Mouse (Mus musculus): ENCODE results near the gene Gimap8. TPM values are rescaled to one million over a fixed set of nuclear protein-coding genes. Genes with fewer than 3 reads are reported as not detected.
"Not testable (repeated sequence)": the region's sequence is repeated elsewhere in the genome, so short reads cannot be mapped to it uniquely, and the experiment has no call there.

Gene Gimap8
- polyA plus RNA-seq (2016; fragmentation: Nextera tagmentation; extraction: Ambion mirVana), result 0.90 and 1.2 TPM in 2 replicates

DNA sequence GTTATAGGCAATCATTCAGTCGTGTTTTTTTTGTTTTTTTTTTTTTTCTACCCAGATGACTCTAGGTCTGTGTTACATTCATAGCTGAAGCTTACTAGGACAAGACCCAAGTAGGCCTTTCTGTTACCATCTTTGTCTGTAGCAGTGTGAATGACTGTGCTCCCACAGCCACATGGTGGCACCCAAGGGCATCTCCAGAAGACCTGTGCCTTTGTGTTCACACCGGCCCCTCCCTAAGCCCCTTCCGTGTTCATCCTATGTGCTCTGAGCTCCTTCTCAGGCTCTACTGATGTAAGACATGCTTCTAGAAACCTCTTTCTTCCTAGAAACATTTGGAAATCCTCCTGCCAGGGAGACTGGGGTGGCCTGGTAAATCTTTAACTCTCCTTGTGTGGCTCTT lies at the start of gene Gimap8:
Gene Gimap8 (plus strand): TSS at position 240 of the 400 bp plus-strand sequence.
- no peak within 1 kb of the TSS for H3K27ac ChIP-seq (ENCODE audit: poor library complexity, severe bottlenecking)

DNA sequence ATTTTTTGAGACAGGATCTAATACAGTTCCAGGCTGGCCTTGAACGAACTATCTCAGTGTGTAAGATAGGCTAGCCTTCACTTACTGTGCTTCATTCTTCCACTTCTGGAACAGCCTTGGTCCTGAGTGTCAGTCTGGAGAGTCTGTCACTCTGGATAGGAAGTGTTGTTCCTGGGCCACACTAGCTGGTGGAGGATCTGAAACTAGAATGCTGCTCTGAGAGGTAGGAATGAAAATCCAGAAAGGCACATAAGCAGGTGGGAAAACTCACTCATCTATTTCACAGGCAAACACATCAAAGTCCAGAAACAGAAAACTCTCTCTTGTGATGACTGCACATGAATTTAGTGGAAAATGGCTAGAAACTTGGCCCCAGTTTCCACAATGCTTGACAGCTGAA lies 46.4 kb upstream of the Gimap8 start:
- H3K36me3 ChIP-seq, result peaks cover 50% of the 10 kb centered on the region
- peaks cover 25% of the 10 kb centered on the region for H3K9me3 ChIP-seq (replicated peaks)
- no peak overlapping the region for H3K4me2 ChIP-seq
- WGBS, result 82% methylated on average over 1 of the region's 1 CpGs
- no peaks in the 10 kb centered on the region for H3K27me3 ChIP-seq (replicated peaks)
- H3K4me1 ChIP-seq (replicated peaks), result peaks cover 15% of the 10 kb centered on the region
- H3K9ac ChIP-seq, result 0 out of 2 replicates have a peak overlapping the region, but pooled peaks have one; percentile 79
- H3K27ac ChIP-seq (ENCODE audit: poor library complexity, severe bottlenecking), result no peak overlapping the region
- no peak for ATAC-seq (ENCODE audit: insufficient number of reproducible peaks, low FRiP score)
- H3K4me3 ChIP-seq, result no peak overlapping the region

More for the DNA sequence above, at the start of gene Gimap8:
- ATAC-seq (ENCODE audit: insufficient number of reproducible peaks, low FRiP score), result no peak; the same call in 1 of the 2 replicates
- Histone ChIP-seq H3K4me3 (no peak within 1 kb of the TSS), H3K9me3 (replicated peaks) (no peaks in the 10 kb centered on the region), H3K36me3 (no peaks in the 10 kb centered on the region), H3K4me2 (no peak within 1 kb of the TSS), H3K27me3 (replicated peaks) (no peaks in the 10 kb centered on the region), H3K9ac (no peak within 1 kb of the TSS), H3K4me1 (replicated peaks) (peaks cover 3% of the 10 kb centered on the region; the same call in 1 of the 2 replicates)
- 36% methylated on average over 3 of the region's 3 CpGs for WGBS

- peaks cover 13% of the 10 kb centered on the region for H3K4me1 ChIP-seq (replicated peaks)
- peak within 1 kb of the TSS; percentile 71 for H3K4me3 ChIP-seq
- H3K36me3 ChIP-seq, result peaks cover 41% of the 10 kb centered on the region
- H3K4me2 ChIP-seq, result peak within 1 kb of the TSS; percentile 85
- WGBS, result 4% methylated on average over 42 of the region's 42 CpGs
- peak within 1 kb of the TSS; percentile 86 for H3K9ac ChIP-seq
- peaks cover 20% of the 10 kb centered on the region for H3K9me3 ChIP-seq (replicated peaks)
- peak within 1 kb of the TSS; percentile 74 for H3K27ac ChIP-seq (ENCODE audit: poor library complexity, severe bottlenecking)
- peak; percentile 99 for ATAC-seq (ENCODE audit: insufficient number of reproducible peaks, low FRiP score)
- no peaks in the 10 kb centered on the region for H3K27me3 ChIP-seq (replicated peaks)
These were observed 45.6 kb upstream of the Gimap8 start, which contains the start of gene Zfp775 for GRCm38 (mm10) chr6:48601271-48602079. TSS of gene Zfp775 (plus strand) at chr6:48602063.

DNA sequence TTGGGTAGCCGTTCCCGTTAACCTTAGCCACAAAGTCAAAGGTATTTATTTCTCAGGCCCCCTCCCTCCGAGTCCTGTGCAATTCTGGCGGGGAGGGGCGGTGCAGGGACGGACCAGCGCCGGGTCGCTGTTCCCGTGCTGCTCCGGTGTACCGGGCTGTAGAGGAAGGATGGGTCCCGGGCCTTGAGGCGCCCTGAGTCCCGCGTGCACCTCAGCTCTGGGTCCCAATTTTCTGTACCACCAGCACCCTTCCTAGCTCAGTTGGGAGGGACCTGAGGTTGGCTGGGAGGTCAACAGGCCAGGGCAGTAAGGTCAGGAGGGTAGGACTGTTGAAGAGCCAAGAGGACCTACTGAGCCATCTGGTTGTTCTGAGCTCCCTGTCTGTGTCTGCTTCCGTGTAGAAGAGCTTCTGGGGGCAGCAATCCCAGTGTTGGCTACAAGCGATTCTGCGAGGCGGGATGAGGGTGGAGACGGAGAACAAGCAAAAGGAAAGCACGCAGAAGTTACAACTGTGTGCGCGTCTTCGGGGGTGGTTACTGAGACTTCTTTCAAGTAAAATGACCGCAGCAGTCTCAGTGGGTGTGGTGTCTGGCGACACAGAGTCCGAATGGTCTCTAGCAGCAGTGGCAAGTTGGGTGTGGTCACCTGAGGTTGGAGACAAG lies 44.8 kb upstream of the Gimap8 start:
- under 1% methylated on average over 28 of the region's 28 CpGs for WGBS
- Histone ChIP-seq H3K9ac (peak overlapping the region; percentile 86), H3K27me3 (replicated peaks) (no peaks in the 10 kb centered on the region), H3K4me1 (replicated peaks) (peaks cover 13% of the 10 kb centered on the region), H3K27ac (ENCODE audit: poor library complexity, severe bottlenecking) (peak overlapping the region; percentile 74), H3K36me3 (peaks cover 34% of the 10 kb centered on the region), H3K9me3 (replicated peaks) (peaks cover 12% of the 10 kb centered on the region), H3K4me3 (peak overlapping the region; percentile 71), H3K4me2 (peak overlapping the region; percentile 85)
- ATAC-seq (ENCODE audit: insufficient number of reproducible peaks, low FRiP score), result peak; percentile 74

- peaks cover 3% of the 10 kb centered on the region; the same call in 1 of the 2 replicates for H3K36me3 ChIP-seq
- H3K4me2 ChIP-seq, result no peak overlapping the region
- peaks cover 9% of the 10 kb centered on the region for H3K4me1 ChIP-seq (replicated peaks)
- H3K9ac ChIP-seq, result no peak overlapping the region
- no peaks in the 10 kb centered on the region for H3K27me3 ChIP-seq (replicated peaks)
- H3K9me3 ChIP-seq (replicated peaks), result no peaks in the 10 kb centered on the region
- H3K27ac ChIP-seq (ENCODE audit: poor library complexity, severe bottlenecking), result no peak overlapping the region
- 73% methylated on average over 2 of the region's 2 CpGs for WGBS
- H3K4me3 ChIP-seq, result no peak overlapping the region
- no peak for ATAC-seq (ENCODE audit: insufficient number of reproducible peaks, low FRiP score)
These were observed 38.9 kb upstream of the Gimap8 start for GRCm38 (mm10) chr6:48608124-48608523.

DNA sequence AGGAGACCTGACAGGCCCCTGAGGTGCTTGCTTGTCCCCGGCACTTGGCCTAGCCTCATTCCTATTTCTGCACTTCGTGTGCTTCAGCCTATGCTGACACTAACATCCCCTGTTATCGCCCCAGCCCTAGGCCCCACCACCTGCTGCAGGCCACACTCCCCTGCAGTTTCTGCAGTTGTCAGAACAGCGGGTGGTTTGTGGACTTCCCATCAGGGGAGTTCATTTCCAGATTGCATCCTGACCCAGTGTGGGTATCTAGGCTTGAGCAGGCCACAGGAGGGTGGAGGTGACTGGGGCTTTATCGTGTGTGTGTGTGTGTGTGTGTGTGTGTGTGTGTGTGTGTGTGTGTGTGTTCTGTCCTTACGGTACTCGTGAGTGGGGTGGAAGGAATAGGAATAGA lies 37.5 kb upstream of the Gimap8 start:
- ATAC-seq (ENCODE audit: insufficient number of reproducible peaks, low FRiP score), result no peak
- Histone ChIP-seq H3K4me2 (no peak overlapping the region), H3K27me3 (replicated peaks) (no peaks in the 10 kb centered on the region), H3K9me3 (replicated peaks) (no peaks in the 10 kb centered on the region), H3K36me3 (peaks cover 12% of the 10 kb centered on the region), H3K9ac (peak overlapping the region; percentile 50), H3K27ac (ENCODE audit: poor library complexity, severe bottlenecking) (no peak overlapping the region), H3K4me3 (no peak overlapping the region), H3K4me1 (replicated peaks) (peaks cover 12% of the 10 kb centered on the region)
- 38% methylated on average over 7 of the region's 7 CpGs for WGBS

DNA sequence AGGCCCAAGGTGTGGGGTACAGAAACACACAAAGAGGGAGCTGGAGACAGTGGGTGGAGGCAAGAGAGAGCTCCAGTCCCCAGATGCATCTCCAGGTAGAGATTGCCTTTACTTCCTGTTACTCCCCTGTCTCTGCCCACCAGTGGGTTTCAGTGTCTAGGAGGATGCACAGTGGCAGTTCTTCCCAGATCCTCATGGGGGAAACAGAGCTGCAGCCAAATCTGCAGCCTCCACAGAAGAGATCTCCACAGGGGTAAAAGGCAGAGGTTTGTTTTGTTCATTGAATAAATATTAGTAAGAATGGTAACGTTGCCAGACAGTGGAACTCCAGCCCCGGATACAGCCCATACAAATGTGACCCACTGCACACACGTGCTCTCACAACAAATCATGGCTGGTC lies 36.4 kb upstream of the Gimap8 start:
- Histone ChIP-seq H3K27me3 (replicated peaks) (no peaks in the 10 kb centered on the region), H3K27ac (ENCODE audit: poor library complexity, severe bottlenecking) (no peak overlapping the region), H3K4me2 (no peak overlapping the region), H3K36me3 (peaks cover 17% of the 10 kb centered on the region), H3K9ac (no peak overlapping the region), H3K9me3 (replicated peaks) (no peaks in the 10 kb centered on the region), H3K4me3 (no peak overlapping the region), H3K4me1 (replicated peaks) (peaks cover 12% of the 10 kb centered on the region)
- WGBS, result 74% methylated on average over 3 of the region's 3 CpGs
- ATAC-seq (ENCODE audit: insufficient number of reproducible peaks, low FRiP score), result no peak

DNA sequence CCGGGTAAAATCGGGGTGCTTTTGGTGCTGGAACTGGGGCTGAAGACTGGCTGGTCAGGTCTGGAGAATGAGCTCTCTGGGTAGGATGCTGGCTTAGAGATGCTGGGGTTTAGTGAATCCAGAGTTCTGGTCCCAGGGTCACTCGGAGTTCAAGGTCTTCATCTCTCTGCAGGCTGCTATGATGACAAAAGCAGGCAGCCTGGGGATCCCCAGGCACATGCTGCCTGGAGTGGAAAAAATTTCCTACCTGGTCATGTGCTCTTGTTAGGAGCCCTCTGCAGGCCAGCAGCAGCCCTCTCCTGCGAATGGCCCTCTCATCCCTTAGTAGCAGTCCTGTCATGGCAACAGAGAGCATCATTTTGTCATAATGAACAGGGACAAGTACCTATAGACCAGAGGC lies 33.6 kb upstream of the Gimap8 start:
- no peaks in the 10 kb centered on the region for H3K9me3 ChIP-seq (replicated peaks)
- H3K9ac ChIP-seq, result no peak overlapping the region
- no peak overlapping the region for H3K4me2 ChIP-seq
- no peak for ATAC-seq (ENCODE audit: insufficient number of reproducible peaks, low FRiP score)
- peaks cover 12% of the 10 kb centered on the region for H3K4me1 ChIP-seq (replicated peaks)
- no peak overlapping the region for H3K27ac ChIP-seq (ENCODE audit: poor library complexity, severe bottlenecking)
- H3K27me3 ChIP-seq (replicated peaks), result no peaks in the 10 kb centered on the region
- no peak overlapping the region for H3K4me3 ChIP-seq
- WGBS, result 75% methylated on average over 4 of the region's 4 CpGs
- H3K36me3 ChIP-seq, result peaks cover 20% of the 10 kb centered on the region

GRCm38 (mm10) chr6:48614756-48615155 lies 32.3 kb upstream of the Gimap8 start:
- no peaks in the 10 kb centered on the region for H3K9me3 ChIP-seq (replicated peaks)
- H3K4me3 ChIP-seq, result no peak overlapping the region
- H3K4me2 ChIP-seq, result no peak overlapping the region
- no peaks in the 10 kb centered on the region for H3K27me3 ChIP-seq (replicated peaks)
- H3K4me1 ChIP-seq (replicated peaks), result 0 out of 2 replicates have a peak, but pooled peaks cover 3% of the 10 kb centered on the region
- H3K9ac ChIP-seq, result no peak overlapping the region
- peaks cover 30% of the 10 kb centered on the region for H3K36me3 ChIP-seq
- H3K27ac ChIP-seq (ENCODE audit: poor library complexity, severe bottlenecking), result no peak overlapping the region
- ATAC-seq (ENCODE audit: insufficient number of reproducible peaks, low FRiP score), result no peak
- WGBS, result 88% methylated on average over 5 of the region's 5 CpGs

DNA sequence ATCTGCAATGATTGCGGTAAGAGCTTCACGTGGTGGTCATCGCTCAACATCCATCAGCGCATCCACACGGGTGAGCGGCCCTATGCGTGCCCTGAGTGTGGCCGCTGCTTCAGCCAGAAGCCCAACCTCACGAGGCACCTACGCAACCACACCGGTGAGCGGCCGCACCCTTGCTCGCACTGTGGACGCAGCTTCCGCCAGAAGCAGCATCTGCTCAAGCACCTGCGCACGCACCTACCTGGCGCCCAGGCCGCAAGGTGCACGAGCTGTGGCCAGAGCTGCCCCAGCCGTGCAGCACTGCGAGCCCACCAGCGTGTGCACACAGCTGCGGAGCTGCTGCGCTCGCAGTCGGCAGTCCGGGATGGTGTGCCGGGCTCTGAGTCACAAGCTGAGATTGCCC lies 27.0 kb upstream of the Gimap8 start:
- H3K4me3 ChIP-seq, result no peak overlapping the region
- no peak overlapping the region for H3K9ac ChIP-seq
- H3K4me1 ChIP-seq (replicated peaks), result no peaks in the 10 kb centered on the region
- peaks cover 35% of the 10 kb centered on the region for H3K36me3 ChIP-seq
- H3K27me3 ChIP-seq (replicated peaks), result no peaks in the 10 kb centered on the region
- 89% methylated on average over 30 of the region's 30 CpGs for WGBS
- no peak for ATAC-seq (ENCODE audit: insufficient number of reproducible peaks, low FRiP score)
- no peak overlapping the region for H3K27ac ChIP-seq (ENCODE audit: poor library complexity, severe bottlenecking)
- H3K9me3 ChIP-seq (replicated peaks), result no peaks in the 10 kb centered on the region
- H3K4me2 ChIP-seq, result no peak overlapping the region

- not testable (repeated sequence) for H3K27ac ChIP-seq (ENCODE audit: poor library complexity, severe bottlenecking); ATAC-seq (ENCODE audit: insufficient number of reproducible peaks, low FRiP score); H3K4me1 ChIP-seq (replicated peaks); H3K9me3 ChIP-seq (replicated peaks); H3K4me2 ChIP-seq; H3K9ac ChIP-seq; H3K4me3 ChIP-seq; H3K27me3 ChIP-seq (replicated peaks)
- H3K36me3 ChIP-seq, result peaks cover 30% of the 10 kb centered on the region
- WGBS, result 77% methylated on average over 8 of the region's 8 CpGs
These were observed 24.7 kb upstream of the Gimap8 start for GRCm38 (mm10) chr6:48622186-48622843.

Measured in heart, embryonic 12.5 days (tissue).